Mouse (Mus musculus) thymus, adult 2 months (tissue): ENCODE measurements around the gene Rreb1. TPM values are rescaled to one million over a fixed set of nuclear protein-coding genes. Genes with fewer than 3 reads are reported as not detected.

Experiments
- DNase-seq: peaks from one replicate; pipeline ENCODE4 v3.0.0; 2021
- H3K27ac ChIP-seq: fragments of 200-500 bp; 2 replicates; pipeline ENCODE4 v1.5.1; 2012; ENCODE audit warnings: low read length, control low read depth; ENCODE audit not compliant: control insufficient read depth, insufficient read depth
- H3K27me3 ChIP-seq: fragments of 200-500 bp; 2 replicates; pipeline ENCODE4 v1.6.1; 2012; ENCODE audit warnings: mild to moderate bottlenecking, low read length, moderate library complexity, mixed read lengths; ENCODE audit not compliant: control insufficient read depth, insufficient read depth
- H3K36me3 ChIP-seq: fragments of 200-500 bp; 2 replicates; pipeline ENCODE4 v1.6.1; 2012; ENCODE audit warnings: mild to moderate bottlenecking, low read length, moderate library complexity; ENCODE audit not compliant: control insufficient read depth, insufficient read depth
- H3K4me1 ChIP-seq: fragments of 200-500 bp; replicated peaks from 2 replicates; pipeline ENCODE4 v1.6.1; 2012; ENCODE audit warnings: low read length; ENCODE audit not compliant: control insufficient read depth, insufficient read depth
- H3K4me3 ChIP-seq: fragments of 200-500 bp; 2 replicates; pipeline ENCODE4 v1.5.1; 2012; ENCODE audit warnings: mild to moderate bottlenecking, low read length, control low read depth, moderate library complexity; ENCODE audit not compliant: control insufficient read depth, insufficient read depth
- CTCF ChIP-seq: fragments of 200-500 bp; IDR thresholded peaks from 2 replicates; pipeline ENCODE4 v1.5.1; 2012; ENCODE audit warnings: mild to moderate bottlenecking, control low read depth, low read length, moderate library complexity, borderline replicate concordance; ENCODE audit not compliant: control insufficient read depth, poor library complexity, insufficient read depth; ENCODE audit errors: extremely low read depth
- POLR2A ChIP-seq: fragments of 200-500 bp; IDR thresholded peaks from 2 replicates; pipeline ENCODE4 v1.6.1; 2012; ENCODE audit warnings: mild to moderate bottlenecking, low read length, control low read depth, moderate library complexity; ENCODE audit not compliant: control insufficient read depth, poor library complexity, insufficient read depth; ENCODE audit errors: extremely low read depth
- WGBS: fragments of 180-500 bp; shearing (Covaris S2); methylation state at CpG from one replicate; pipeline ENCODE4 v1.1.7; 2018; 5-methylcytosine and 5-hydroxymethylcytosine counted together
- polyA plus RNA-seq: library from polyadenylated mRNA; depleted of rRNA; stranded (reverse); fragments of >200 nt; gene quantifications from 2 replicates; pipeline ENCODE4 v1.2.3, GENCODE M21; 2012

Gene Rreb1
- polyA plus RNA-seq, 1 experiment, result 37.5 TPM

GRCm38 (mm10) chr13:37866296-37866695 is 88.1 kb downstream of the Rreb1 start:
- 50% methylated on average over 5 of the region's 5 CpGs for WGBS
- Histone ChIP-seq H3K27ac (no peak overlapping the region), H3K27me3 (no peaks in the 10 kb centered on the region), H3K4me3 (no peak overlapping the region), H3K4me1 (peaks cover 45% of the 10 kb centered on the region), H3K36me3 (no peaks in the 10 kb centered on the region)
- TF ChIP-seq CTCF (no peak), POLR2A (no peak)
- DNase-seq, result no peak

DNA sequence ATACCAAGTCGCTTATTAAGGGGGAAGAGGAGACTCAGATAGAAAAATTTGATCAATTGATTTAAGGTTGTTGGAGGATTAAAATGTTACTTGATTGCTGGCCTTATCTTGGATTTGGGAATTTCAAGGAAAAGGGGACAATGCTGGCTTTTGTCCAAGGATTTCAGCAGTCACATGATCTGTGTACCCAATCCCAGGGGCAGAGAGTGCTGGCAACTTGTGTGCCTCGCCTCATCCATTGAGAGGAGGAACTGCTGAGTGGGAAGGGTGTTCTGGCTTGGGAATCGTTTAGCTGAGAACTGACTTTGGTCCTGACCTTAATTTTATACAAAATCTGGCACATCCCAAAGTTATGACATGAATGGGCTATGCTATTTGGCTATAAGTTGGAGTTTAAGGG is 88.6 kb downstream of the Rreb1 start:
- DNase-seq, result no peak
- Histone ChIP-seq H3K36me3 (no peaks in the 10 kb centered on the region), H3K27ac (no peak overlapping the region), H3K4me3 (no peak overlapping the region), H3K27me3 (no peaks in the 10 kb centered on the region), H3K4me1 (peaks cover 44% of the 10 kb centered on the region)
- 89% methylated on average over 3 of the region's 3 CpGs for WGBS
- TF ChIP-seq CTCF (no peak), POLR2A (no peak)

- WGBS, result 12% methylated on average over 12 of the region's 12 CpGs
- no peak overlapping the region for H3K4me3 ChIP-seq
Measured at GRCm38 (mm10) chr13:37870118-37870908, 92.1 kb downstream of the Rreb1 start.

DNA sequence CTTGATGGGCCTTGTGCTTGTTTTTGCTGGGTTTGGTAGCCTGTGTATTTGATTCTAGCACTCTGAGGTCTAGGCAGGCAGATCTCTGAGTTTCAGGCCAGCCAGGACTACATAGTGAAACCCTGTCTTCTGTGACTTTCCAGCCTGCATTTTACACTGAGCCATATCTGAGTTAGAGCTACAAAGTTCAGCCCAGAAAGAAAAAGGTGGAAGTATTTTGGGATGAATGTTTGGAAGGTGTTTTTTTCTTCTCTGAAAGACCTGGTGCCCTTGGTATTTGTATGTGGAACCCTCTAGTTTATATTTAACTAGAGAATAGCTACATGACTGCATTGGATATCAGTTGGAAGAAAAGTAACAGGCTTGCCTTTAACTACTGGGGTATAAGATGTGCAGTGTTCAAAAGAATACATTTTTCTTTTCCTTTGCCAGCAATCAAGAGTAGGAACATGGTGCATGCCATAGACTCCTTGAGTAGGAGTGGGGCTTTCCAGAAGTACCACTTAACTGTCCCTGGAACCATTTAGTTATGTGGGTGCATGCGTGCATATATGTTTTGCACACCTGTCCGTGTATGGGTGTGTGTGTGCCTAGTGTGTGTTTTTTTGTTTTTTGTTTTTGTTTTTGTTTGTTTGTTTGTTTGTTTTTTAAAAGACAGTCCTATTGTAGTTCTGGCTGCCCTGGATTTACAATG is 94.1 kb downstream of the Rreb1 start:
- Histone ChIP-seq H3K4me3 (no peak overlapping the region), H3K4me1 (peaks cover 27% of the 10 kb centered on the region), H3K36me3 (no peaks in the 10 kb centered on the region), H3K27ac (no peak overlapping the region), H3K27me3 (no peaks in the 10 kb centered on the region)
- DNase-seq, result no peak
- TF ChIP-seq POLR2A (no peak), CTCF (no peak)
- 96% methylated on average over 2 of the region's 2 CpGs for WGBS

More at GRCm38 (mm10) chr13:37870118-37870908, 92.1 kb downstream of the Rreb1 start:
- Histone ChIP-seq H3K27ac (peak overlapping the region; percentile 68), H3K27me3 (no peaks in the 10 kb centered on the region), H3K4me1 (peaks cover 37% of the 10 kb centered on the region), H3K36me3 (no peaks in the 10 kb centered on the region)
- DNase-seq, result no peak
- TF ChIP-seq POLR2A (no peak), CTCF (no peak)

GRCm38 (mm10) chr13:37873125-37873891 is 95.1 kb downstream of the Rreb1 start:
- WGBS, result 9% methylated on average over 7 of the region's 7 CpGs
- Histone ChIP-seq H3K27me3 (no peaks in the 10 kb centered on the region), H3K27ac (peak overlapping the region; percentile 3; the same call in 1 of the 2 replicates), H3K4me3 (no peak overlapping the region), H3K36me3 (no peaks in the 10 kb centered on the region), H3K4me1 (peaks cover 24% of the 10 kb centered on the region)
- no peak for TF ChIP-seq CTCF
- TF ChIP-seq POLR2A, result no peak
- no peak for DNase-seq

GRCm38 (mm10) chr13:37875919-37876318 is 97.7 kb downstream of the Rreb1 start:
- WGBS, result 94% methylated on average over 2 of the region's 2 CpGs
- no peak for DNase-seq
- no peaks in the 10 kb centered on the region for H3K27me3 ChIP-seq
- H3K27ac ChIP-seq, result no peak overlapping the region
- H3K36me3 ChIP-seq, result no peaks in the 10 kb centered on the region
- TF ChIP-seq CTCF (no peak), POLR2A (no peak)
- no peak overlapping the region for H3K4me3 ChIP-seq
- H3K4me1 ChIP-seq, result peaks cover 36% of the 10 kb centered on the region
